In genomic region chr1:39504261-39504660, GRCm38 (mm10) we compare ENCODE assay signal across 8 mouse cellular contexts. TPM values are rescaled to one million over a fixed set of nuclear protein-coding genes. Genes with fewer than 3 reads are reported as not detected.
DNase-seq lines count a peak whose midpoint lies in the region; ATAC-seq lines count a peak whose summit lies in the region.

No protein-coding gene starts in this region.

- no peaks in the 10 kb centered on the region for H3K36me3 ChIP-seq in hindbrain, embryonic 11.5 days (ENCODE audit: control insufficient read depth, insufficient read depth, low read length)
- H3K36me3 ChIP-seq in hindbrain, embryonic 16.5 days (ENCODE audit: control insufficient read depth, insufficient read depth, low read length): no peaks in the 10 kb centered on the region
- no peaks in the 10 kb centered on the region for H3K36me3 ChIP-seq in embryonic facial prominence, embryonic 14.5 days (ENCODE audit: control insufficient read depth, insufficient read depth, low read length)

- H3K4me1 ChIP-seq in hindbrain, embryonic 11.5 days (replicated peaks; ENCODE audit: control insufficient read depth, insufficient read depth, low read length): no peaks in the 10 kb centered on the region
- no peaks in the 10 kb centered on the region for H3K4me1 ChIP-seq in hindbrain, embryonic 16.5 days (ENCODE audit: control insufficient read depth, insufficient read depth, low read depth, low read length)
- 0 out of 2 replicates have a peak, but pooled peaks cover 3% of the 10 kb centered on the region for H3K4me1 ChIP-seq in embryonic facial prominence, embryonic 14.5 days (ENCODE audit: control insufficient read depth, insufficient read depth, low read length)

- ATAC-seq in hindbrain, embryonic 11.5 days (ENCODE audit: low FRiP score): no peak
- no peak for ATAC-seq in hindbrain, embryonic 16.5 days
- no peak for ATAC-seq in embryonic facial prominence, embryonic 14.5 days (ENCODE audit: low read depth)

- no peak overlapping the region for H3K27ac ChIP-seq in hindbrain, embryonic 11.5 days (ENCODE audit: low read depth, low read length)
- no peak overlapping the region for H3K27ac ChIP-seq in hindbrain, embryonic 16.5 days (ENCODE audit: low read depth, low read length)
- H3K27ac ChIP-seq in embryonic facial prominence, embryonic 14.5 days (replicated peaks; ENCODE audit: low read depth, low read length): no peak overlapping the region

- peak; percentile 30 for DNase-seq in hindbrain, embryonic 11.5 days (ENCODE audit: low spot score)
- peak; percentile 12 for DNase-seq in thymus, postnatal 0 days (ENCODE audit: low spot score)
- no peak for DNase-seq in thymus, postnatal 36 days
- DNase-seq in embryonic facial prominence, embryonic 14.5 days (ENCODE audit: low spot score): peak; percentile 41
- DNase-seq in retina, embryonic 14.5 days (ENCODE audit: low spot score): peak; percentile 34
- no peak for DNase-seq in gastrocnemius, postnatal 36 days
- no peak for DNase-seq in adrenal gland, adult 18-20 months (ENCODE audit: low spot score in 2 of 2)

- H3K4me3 ChIP-seq in hindbrain, embryonic 11.5 days (ENCODE audit: low read depth, low read length): no peak overlapping the region
- no peak overlapping the region for H3K4me3 ChIP-seq in hindbrain, embryonic 16.5 days (ENCODE audit: low read length)
- no peak overlapping the region for H3K4me3 ChIP-seq in embryonic facial prominence, embryonic 14.5 days (ENCODE audit: low read depth, low read length)

- H3K9me3 ChIP-seq in hindbrain, embryonic 11.5 days (ENCODE audit: control insufficient read depth, low read length): no peaks in the 10 kb centered on the region
- no peaks in the 10 kb centered on the region for H3K9me3 ChIP-seq in hindbrain, embryonic 16.5 days (ENCODE audit: control insufficient read depth, low read length)
- H3K9me3 ChIP-seq in embryonic facial prominence, embryonic 14.5 days (ENCODE audit: control insufficient read depth, low read length): no peaks in the 10 kb centered on the region

- intact Hi-C loops in gastrocnemius, postnatal 36 days (cut with DNase I): no loop called here

- no peaks in the 10 kb centered on the region for H3K27me3 ChIP-seq in hindbrain, embryonic 11.5 days (ENCODE audit: control insufficient read depth, insufficient read depth, low read length)
- no peaks in the 10 kb centered on the region for H3K27me3 ChIP-seq in hindbrain, embryonic 16.5 days (replicated peaks; ENCODE audit: control insufficient read depth, insufficient read depth, low read length)
- no peaks in the 10 kb centered on the region for H3K27me3 ChIP-seq in embryonic facial prominence, embryonic 14.5 days (replicated peaks; ENCODE audit: control insufficient read depth, insufficient read depth, low read length)

- H3K4me2 ChIP-seq in hindbrain, embryonic 11.5 days (replicated peaks; ENCODE audit: low read depth, low read length): no peak overlapping the region
- no peak overlapping the region for H3K4me2 ChIP-seq in hindbrain, embryonic 16.5 days (ENCODE audit: low read length)
- H3K4me2 ChIP-seq in embryonic facial prominence, embryonic 14.5 days (ENCODE audit: low read depth, low read length): no peak overlapping the region

- 7% methylated on average over 1 of the region's 1 CpGs for WGBS in hindbrain, embryonic 11.5 days
- WGBS in hindbrain, embryonic 16.5 days: 9% methylated on average over 1 of the region's 1 CpGs
- 10% methylated on average over 1 of the region's 1 CpGs for WGBS in embryonic facial prominence, embryonic 14.5 days

- H3K9ac ChIP-seq in hindbrain, embryonic 11.5 days (ENCODE audit: low read depth, low read length): no peak overlapping the region
- no peak overlapping the region for H3K9ac ChIP-seq in hindbrain, embryonic 16.5 days (ENCODE audit: low read depth, low read length)
- H3K9ac ChIP-seq in embryonic facial prominence, embryonic 14.5 days (ENCODE audit: low read depth, low read length): no peak overlapping the region

RNA-seq across cellular contexts. Expression of gene Tbc1d8, which starts 25.7 kb away (rescaled TPM):
- polyA plus RNA-seq in hindbrain, embryonic 11.5 days (2014; fragmentation: Nextera tagmentation; extraction: Ambion mirVana): 5.3 and 6.5 TPM in 2 replicates
- polyA plus RNA-seq in hindbrain, embryonic 16.5 days (2015; fragmentation: Nextera tagmentation; extraction: Ambion mirVana): 9.9 and 12.3 TPM in 2 replicates
- polyA plus RNA-seq in thymus, postnatal 0 days (2015; fragmentation: Nextera tagmentation; extraction: Ambion mirVana): 5.9 and 7.4 TPM in 2 replicates
- 11.5 and 13.1 TPM in 2 replicates for polyA plus RNA-seq in embryonic facial prominence, embryonic 14.5 days (2014; fragmentation: Nextera tagmentation; extraction: Ambion mirVana)
- 1 to 10 TPM; 6.3 to 7.8 TPM for total RNA-seq in gastrocnemius, postnatal 36 days (2021)
- total RNA-seq in adrenal gland, adult 18-20 months (2021): 10 to 100 TPM in 1 of 2 experiments, 1 to 10 TPM in 1; 7.6 to 14.6 TPM

RNA-seq across cellular contexts. Expression of gene Cnot11, which starts 30.5 kb away (rescaled TPM):
- polyA plus RNA-seq in hindbrain, embryonic 11.5 days (2014; fragmentation: Nextera tagmentation; extraction: Ambion mirVana): 29.1 and 29.6 TPM in 2 replicates
- polyA plus RNA-seq in hindbrain, embryonic 16.5 days (2015; fragmentation: Nextera tagmentation; extraction: Ambion mirVana): 11.3 and 11.4 TPM in 2 replicates
- 24.3 and 24.6 TPM in 2 replicates for polyA plus RNA-seq in thymus, postnatal 0 days (2015; fragmentation: Nextera tagmentation; extraction: Ambion mirVana)
- polyA plus RNA-seq in embryonic facial prominence, embryonic 14.5 days (2014; fragmentation: Nextera tagmentation; extraction: Ambion mirVana): 21.1 and 23.6 TPM in 2 replicates
- total RNA-seq in gastrocnemius, postnatal 36 days (2021): 10 to 100 TPM; 14.9 to 17.0 TPM
- 10 to 100 TPM; 15.3 to 16.7 TPM for total RNA-seq in adrenal gland, adult 18-20 months (2021)

Comparison
In these comparisons a context has a peak if more than half of its experiments do, and no peak if none do; other contexts are left out.
1. DNase-seq: peak in hindbrain, embryonic 11.5 days (single experiment), thymus, postnatal 0 days (single experiment), embryonic facial prominence, embryonic 14.5 days (single experiment) and retina, embryonic 14.5 days (single experiment); none in thymus, postnatal 36 days (0 of 2), gastrocnemius, postnatal 36 days (0 of 2) and adrenal gland, adult 18-20 months (0 of 2).